Mouse (Mus musculus) cerebral cortex, adult 2 months (tissue): ENCODE data around the gene Ctbs.

ENCODE experiments used
- WGBS: fragments of 180-500 bp; shearing (Covaris S2); methylation state at CpG from one replicate; pipeline ENCODE4 v1.1.7; 2018; 5-methylcytosine and 5-hydroxymethylcytosine counted together

Gene Ctbs

DNA sequence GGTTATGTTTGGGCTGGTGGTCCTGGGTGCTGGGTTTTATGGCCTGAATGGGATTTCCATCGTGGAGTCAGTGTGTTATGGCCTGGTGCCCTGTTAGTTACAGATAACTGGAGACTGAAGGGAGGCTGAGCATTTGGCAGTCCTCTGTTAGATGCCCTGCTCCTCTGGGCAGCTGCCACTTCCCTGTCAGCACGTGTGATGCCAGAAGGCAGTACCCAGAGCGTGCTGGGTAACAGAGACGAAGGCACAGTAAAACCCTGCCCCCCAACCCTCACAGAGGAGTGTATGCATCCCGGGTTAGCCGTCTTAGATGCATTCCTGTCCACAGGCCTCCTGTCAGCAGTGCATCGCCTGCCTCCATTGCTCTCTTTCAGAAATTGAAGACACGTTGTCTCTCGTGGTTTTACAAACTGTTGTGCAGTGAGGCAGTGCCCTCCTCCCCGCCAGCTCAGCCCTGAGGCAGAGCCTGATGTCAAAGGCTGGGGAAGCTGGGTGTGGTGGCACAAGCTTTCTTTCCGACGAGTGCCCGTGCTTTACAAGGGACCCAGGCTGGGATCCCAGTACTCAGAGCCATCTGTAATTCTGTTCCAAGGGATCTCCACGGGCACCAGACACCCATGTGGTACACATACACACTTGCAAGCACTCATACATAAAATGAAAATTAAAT is 15.8 kb upstream of the Ctbs start:
- WGBS = 71% methylated on average over 14 of the region's 14 CpGs

DNA sequence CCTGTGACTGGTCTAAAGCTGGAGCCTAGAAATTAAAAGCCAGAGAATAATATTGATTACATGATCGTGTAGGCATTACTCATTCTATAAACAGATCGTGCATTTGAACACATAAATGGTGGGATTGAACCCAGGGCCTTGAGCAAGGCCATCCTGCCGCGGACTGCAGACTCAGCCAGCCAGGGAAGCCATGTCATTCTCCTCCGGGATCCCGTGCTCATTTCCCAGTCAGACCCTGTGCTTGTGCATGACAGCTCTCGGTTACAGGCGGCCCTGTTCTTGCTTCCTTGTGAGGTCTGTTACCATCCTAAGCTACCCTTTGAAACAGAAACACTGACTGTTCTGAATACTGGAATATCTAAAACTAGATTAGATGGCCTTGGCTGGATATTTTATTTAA is 14.9 kb upstream of the Ctbs start:
- WGBS = 92% methylated on average over 8 of the region's 8 CpGs

- 89% methylated on average over 11 of the region's 11 CpGs for WGBS
These were observed 14.1 kb upstream of the Ctbs start for GRCm38 (mm10) chr3:146435533-146435932.

DNA sequence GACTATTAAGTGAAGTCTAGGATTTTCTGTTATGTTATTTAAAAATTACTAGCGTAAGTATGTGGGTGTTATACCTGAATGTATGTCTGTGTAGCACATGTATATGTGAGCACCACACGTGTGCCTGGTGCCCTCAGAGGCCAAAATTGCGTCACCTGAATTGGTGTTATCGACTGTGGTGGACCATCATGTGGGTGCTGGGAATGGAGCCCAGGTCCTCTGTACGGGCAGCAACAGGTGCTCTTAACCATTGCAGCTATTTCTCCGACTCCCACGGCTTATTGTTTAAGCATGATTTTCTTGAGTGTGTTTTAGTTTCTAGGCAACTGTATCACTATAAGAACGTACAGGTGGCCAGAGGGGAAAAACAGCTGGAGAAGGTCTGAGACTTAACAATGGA is 13.5 kb upstream of the Ctbs start:
- WGBS = 96% methylated on average over 8 of the region's 8 CpGs

DNA sequence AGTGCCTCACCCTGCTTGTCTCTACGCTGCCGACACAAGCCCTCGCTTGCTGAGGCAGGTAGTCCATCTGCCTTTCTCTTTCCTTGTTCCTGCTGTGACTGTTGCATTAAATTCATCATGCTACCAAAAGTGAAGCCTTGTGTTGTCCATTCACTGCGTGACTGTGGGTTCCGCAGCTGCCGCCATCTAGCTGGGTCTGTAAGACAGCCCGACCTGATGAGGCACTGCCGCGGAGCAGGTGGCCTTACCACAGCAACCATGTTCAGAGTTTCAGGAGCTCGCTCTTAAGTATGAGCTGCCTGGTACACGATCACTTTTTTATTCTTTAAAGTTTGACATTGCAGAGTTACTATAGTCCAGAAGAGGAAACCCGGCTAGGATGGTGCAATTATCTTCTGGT is 9.6 kb upstream of the Ctbs start:
- 73% methylated on average over 12 of the region's 12 CpGs for WGBS

GRCm38 (mm10) chr3:146440422-146440821 is 9.2 kb upstream of the Ctbs start:
- 41% methylated on average over 7 of the region's 7 CpGs for WGBS

DNA sequence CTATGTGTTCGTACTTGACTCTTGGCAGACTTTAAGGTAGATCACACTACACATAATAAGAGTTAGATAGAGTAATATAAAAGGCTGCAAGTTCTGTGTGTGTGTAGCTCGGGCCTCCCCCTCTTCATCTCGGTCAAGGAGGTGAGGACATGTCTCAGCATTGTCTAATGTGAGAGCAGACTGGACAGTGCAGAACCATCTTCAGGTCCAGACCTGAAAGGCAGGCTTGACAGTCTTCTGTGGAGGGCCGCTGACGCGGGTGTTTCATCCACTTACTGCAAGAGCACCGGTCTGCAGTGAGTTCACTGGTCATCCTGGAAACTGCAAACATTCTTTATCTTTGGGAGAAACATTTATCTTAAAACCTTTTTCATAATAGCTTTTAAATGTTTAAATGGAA is 7.1 kb upstream of the Ctbs start:
- WGBS = 95% methylated on average over 7 of the region's 7 CpGs

GRCm38 (mm10) chr3:146442936-146443335 is 6.7 kb upstream of the Ctbs start:
- WGBS = 80% methylated on average over 8 of the region's 8 CpGs

- 65% methylated on average over 7 of the region's 7 CpGs for WGBS
These were observed 6.2 kb upstream of the Ctbs start for GRCm38 (mm10) chr3:146443380-146443779.

DNA sequence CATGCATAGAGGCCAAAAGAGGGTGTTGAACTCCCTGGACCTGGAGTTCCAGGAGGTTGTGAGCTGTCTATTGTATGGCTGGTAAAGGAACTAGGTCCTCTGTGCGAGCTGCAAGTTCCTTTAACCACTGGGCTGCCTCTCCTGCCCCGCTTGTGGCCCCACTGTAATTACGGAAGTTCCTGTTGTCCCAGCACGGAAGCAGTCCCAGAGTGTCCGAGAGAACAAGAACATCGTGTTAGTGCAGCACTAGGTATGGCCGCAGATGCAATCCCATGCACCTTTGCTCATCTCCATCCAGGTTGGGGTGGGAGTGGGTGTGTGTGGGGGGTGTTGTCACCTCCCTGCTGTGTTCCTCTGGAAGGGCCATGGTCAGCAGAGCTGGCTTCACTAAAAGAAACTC is 4.7 kb upstream of the Ctbs start:
- WGBS = 88% methylated on average over 7 of the region's 7 CpGs

DNA sequence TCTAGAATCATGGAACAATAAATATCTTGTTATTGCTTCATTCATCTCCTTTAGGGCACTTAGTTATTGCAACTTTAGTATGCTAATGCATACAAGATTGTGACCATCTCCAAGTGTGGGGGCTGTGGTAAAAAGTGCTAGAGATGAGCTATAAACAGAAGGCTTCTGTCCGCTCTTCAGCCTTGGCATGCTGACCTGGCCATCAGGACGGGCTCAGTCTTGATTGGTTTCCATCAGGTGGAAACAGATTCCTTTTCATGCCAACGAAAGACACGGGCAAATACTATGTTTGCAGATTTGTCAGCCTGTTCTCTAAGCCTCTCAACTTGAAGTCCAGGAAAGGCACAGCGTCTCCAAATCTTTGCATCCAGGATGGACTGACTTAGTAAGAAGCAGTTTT is 2.4 kb upstream of the Ctbs start:
- 67% methylated on average over 5 of the region's 5 CpGs for WGBS

- 81% methylated on average over 3 of the region's 3 CpGs for WGBS
These were observed 2.0 kb upstream of the Ctbs start for GRCm38 (mm10) chr3:146447598-146447997.

DNA sequence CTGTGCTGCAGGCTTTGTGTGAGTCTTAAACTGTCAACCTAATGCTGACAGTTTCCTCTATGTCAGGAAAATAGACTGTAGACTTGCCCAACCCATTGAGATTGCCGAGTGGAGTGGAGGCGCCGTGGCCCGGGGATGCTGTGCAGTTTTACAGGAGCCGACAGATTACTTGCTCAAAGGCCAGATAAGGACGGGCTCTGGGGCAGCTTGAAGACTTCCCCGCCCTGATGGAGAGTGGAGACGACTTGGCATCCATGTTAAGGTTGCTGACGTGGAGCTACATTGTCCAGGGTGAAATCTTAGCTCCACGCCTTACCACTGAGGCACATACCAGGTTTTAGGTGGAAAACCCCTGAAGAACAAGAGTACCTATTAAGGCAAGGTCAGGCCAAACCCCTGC is 1.2 kb upstream of the Ctbs start:
- WGBS = 93% methylated on average over 10 of the region's 10 CpGs

- 74% methylated on average over 6 of the region's 6 CpGs for WGBS
These were observed 626 bp upstream of the Ctbs start for GRCm38 (mm10) chr3:146448969-146449368.

DNA sequence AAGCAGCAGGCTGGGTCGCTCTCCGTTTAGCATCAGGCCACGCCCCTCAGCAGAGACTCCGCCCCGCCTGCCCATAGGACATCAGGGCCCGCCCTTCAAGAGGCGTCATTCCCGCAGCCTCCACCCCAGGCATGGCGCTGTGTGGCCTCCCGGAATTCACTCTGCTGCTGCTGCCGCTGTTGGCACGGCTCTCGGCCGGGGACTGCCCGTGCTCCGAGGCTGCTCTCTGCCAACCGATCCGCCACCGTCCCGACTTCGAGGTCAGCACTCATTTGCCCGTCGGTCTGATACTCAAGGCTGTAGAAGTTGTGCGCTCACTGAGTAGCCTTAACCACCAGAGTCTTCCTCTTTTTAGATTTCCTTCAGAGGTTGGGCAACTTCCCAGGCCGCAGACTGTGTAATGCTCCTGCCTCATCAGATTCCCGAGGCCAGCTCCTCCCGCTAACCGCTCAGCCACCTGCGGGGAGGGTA is 811 bp downstream of the Ctbs start:
- WGBS = under 1% methylated on average over 29 of the region's 29 CpGs

GRCm38 (mm10) chr3:146451375-146451774 is 1.8 kb downstream of the Ctbs start:
- 74% methylated on average over 5 of the region's 5 CpGs for WGBS

GRCm38 (mm10) chr3:146462939-146463338 is 13.3 kb downstream of the Ctbs start:
- WGBS = 71% methylated on average over 2 of the region's 2 CpGs

DNA sequence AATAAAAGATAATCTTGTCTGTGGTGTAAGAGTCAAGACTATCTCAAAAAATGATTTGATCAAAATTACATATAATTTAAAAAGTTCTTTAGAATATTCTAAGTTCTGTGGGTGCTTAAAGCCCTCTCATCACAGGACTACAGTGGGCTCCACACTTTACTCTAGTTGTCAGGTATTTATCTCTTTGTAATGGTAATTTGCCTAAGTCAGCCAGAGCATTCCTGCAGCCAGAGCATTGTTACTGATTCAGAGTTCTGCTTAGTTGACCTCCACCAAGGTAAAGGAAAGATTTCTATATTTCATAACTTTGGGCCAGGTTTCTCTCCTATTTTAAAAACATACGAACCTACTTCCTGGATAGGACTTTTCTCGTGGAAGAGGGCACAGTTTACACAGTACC is 19.6 kb downstream of the Ctbs start:
- 77% methylated on average over 2 of the region's 2 CpGs for WGBS

GRCm38 (mm10) chr3:146472657-146473056 is 23.1 kb downstream of the Ctbs start:
- 84% methylated on average over 4 of the region's 4 CpGs for WGBS

- WGBS = 66% methylated on average over 3 of the region's 3 CpGs
These were observed 24.8 kb downstream of the Ctbs start for GRCm38 (mm10) chr3:146474428-146474827.

DNA sequence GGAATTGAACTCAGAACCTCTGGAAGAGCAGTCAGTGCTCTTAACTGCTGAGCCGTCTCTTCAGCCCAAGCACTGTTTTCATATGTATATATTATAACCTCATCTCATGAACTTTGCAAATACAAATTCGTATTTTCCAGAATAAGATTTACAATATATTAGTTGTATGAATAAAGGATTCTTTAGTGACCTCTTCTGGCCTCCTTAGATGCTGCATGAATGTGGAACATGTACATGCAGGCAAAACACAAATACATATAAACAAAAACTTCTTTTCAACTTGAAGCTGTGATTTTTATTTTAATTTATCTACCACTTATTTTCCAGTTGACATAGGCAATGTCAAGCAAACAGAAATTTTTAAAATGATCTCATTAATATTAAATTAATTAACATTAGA is 32.4 kb downstream of the Ctbs start:
- 69% methylated on average over 2 of the region's 2 CpGs for WGBS

DNA sequence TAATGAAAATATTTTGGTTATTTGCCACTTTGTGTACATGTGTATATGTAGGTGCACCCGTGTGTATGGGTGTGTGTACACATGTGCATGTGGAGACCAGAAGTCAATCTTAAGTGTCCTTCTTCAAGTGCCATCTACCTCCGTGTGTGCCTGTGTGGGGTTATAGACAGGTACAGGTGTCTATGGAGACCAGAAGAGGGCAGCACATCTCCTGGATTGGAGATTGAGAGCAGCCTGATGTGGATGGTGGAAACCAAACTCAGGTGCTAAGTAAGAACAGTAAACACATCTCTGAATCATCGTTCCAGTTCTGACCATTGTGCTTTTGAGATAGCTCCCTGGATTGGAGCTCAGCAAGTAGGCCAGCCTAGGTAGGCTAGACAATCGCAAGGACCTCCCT is 36.9 kb downstream of the Ctbs start:
- 92% methylated on average over 4 of the region's 4 CpGs for WGBS

DNA sequence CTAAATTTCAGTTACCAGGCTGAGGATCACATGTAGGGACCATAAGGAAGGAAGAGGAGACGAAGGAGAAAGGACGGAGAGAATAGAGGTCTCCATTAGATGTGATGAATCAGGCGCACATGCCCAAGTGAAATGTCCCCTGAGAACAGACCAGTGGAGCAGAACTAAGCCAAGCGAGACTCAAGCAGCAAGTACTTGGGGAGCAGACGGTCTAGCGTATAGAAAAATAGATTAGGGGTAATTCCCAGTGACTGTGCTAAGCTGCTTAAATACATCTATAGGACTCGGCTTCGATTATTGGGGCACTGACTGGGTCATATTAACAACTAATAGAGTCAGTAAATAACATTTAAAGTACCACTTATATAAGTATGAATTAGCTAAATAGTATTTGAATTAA is 45.3 kb downstream of the Ctbs start:
- WGBS = 85% methylated on average over 8 of the region's 8 CpGs

DNA sequence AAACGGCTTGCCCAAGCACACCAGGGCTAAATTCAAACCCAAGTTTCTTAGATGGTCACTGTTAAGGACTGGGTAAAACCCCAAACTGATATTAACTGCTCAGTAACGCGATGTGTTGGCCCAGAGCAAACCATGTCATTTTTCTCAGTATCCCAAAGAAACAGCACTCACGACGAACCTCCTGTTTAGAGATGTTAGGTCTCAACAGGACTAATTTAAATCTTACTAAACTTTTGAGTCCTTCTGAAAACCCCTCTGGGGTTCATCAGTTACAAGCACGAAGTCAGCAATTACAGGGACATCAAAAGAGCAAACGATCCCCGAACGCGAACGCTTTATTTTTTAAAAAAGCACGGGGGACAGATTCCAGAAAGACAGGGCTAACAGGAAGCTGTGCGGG is 49.4 kb downstream of the Ctbs start:
- 7% methylated on average over 13 of the region's 13 CpGs for WGBS
